Comparison of ENCODE assay signal across 9 mouse cellular contexts in genomic region chr11:54987974-54988373, GRCm38 (mm10). TPM values are rescaled to one million over a fixed set of nuclear protein-coding genes. Genes with fewer than 3 reads are reported as not detected.
DNase-seq lines count a peak whose midpoint lies in the region; TF ChIP-seq lines count a peak whose summit lies in the region.
"Had no signal": no experiment of that assay in that cellular context is flagged by ENCODE, and none has a peak within 500 bp of the region (broad histone marks: within the 10 kb centered on the region; RNA-seq: fewer than 3 reads in every experiment).

No protein-coding gene starts in this region.

- in situ Hi-C loops in ES-E14 (cut with MboI; ENCODE audit: low sequenced_read_pairs in 2 of 2, unreplicated experiment in 2 of 2) = loop anchor here (5.0 to 10.0 kb wide), 2 partner anchors 56 to 103 kb away; no protein-coding TSS in a partner anchor

- H3K36me3 ChIP-seq in ES-E14 (ENCODE audit: control insufficient read depth, insufficient read depth, low read length, poor library complexity, severe bottlenecking) = peaks cover 17% of the 10 kb centered on the region; the same call in 1 of the 2 replicates

- H3K9me3 ChIP-seq in ES-E14 (ENCODE audit: control insufficient read depth, insufficient read depth, low read depth, low read length) = no peaks in the 10 kb centered on the region
- H3K9me3 ChIP-seq: megakaryocyte, embryonic 14.5 days had no signal

- DNase-seq in cerebellum, adult 8-10 months = peak; percentile 28
- no peak for DNase-seq in cerebellum, adult 9-11 months
- peak; percentile 48 to 52 for DNase-seq in layer of hippocampus, postnatal 10 days (ENCODE audit: low spot score in 2 of 2)
- no peak for DNase-seq in layer of hippocampus, adult 8-10 months (ENCODE audit: low spot score in 2 of 2)
- DNase-seq in ES-E14 (ENCODE audit: low read depth, low spot score) = peak; percentile 65
- DNase-seq in kidney, postnatal 4 days = peak; percentile 72 to 73
- DNase-seq in thymus, postnatal 0 days (ENCODE audit: low spot score) = peak; percentile 21
- no peak for DNase-seq in layer of hippocampus, adult 9-10 months (ENCODE audit: low spot score)

- H3K27ac ChIP-seq in ES-E14 (ENCODE audit: insufficient read depth, low read depth, low read length, poor library complexity, severe bottlenecking) = no peak overlapping the region

- no peak overlapping the region for H3K4me3 ChIP-seq in ES-E14 (ENCODE audit: insufficient read depth in 1 of 2, low read depth in 1 of 2, low read length in 2 of 2, poor library complexity in 1 of 2, severe bottlenecking in 1 of 2)
- H3K4me3 ChIP-seq: megakaryocyte, embryonic 14.5 days had no signal

- no peaks in the 10 kb centered on the region for H3K4me1 ChIP-seq in ES-E14 (ENCODE audit: control insufficient read depth in 2 of 2, insufficient read depth in 2 of 2, low read length in 2 of 2, poor library complexity in 1 of 2)

- H3K9ac ChIP-seq in ES-E14 (ENCODE audit: insufficient read depth, low read depth, low read length, poor library complexity, severe bottlenecking) = no peak overlapping the region

TF ChIP-seq in ES-E14, 5 proteins besides CTCF, POLR2A, EP300 and RAD21:
- TF ChIP-seq ZC3H11A (IDR thresholded peaks at IDR 0.05; ENCODE audit: borderline replicate concordance, low read depth, low read length) = peak; percentile 53; the same call in 1 of the 2 replicates
- no peak for TF ChIP-seq CHD2 (IDR thresholded peaks at IDR 0.05; ENCODE audit: low read depth, low read length)
- peak; percentile 97 for TF ChIP-seq ZNF384 (IDR thresholded peaks at IDR 0.05; ENCODE audit: low read depth, low read length)
- TF ChIP-seq HCFC1 (IDR thresholded peaks at IDR 0.05; ENCODE audit: borderline replicate concordance, insufficient read depth, low read length) = no peak
- no peak for TF ChIP-seq MAFK (IDR thresholded peaks at IDR 0.05; ENCODE audit: insufficient read depth, low read depth, low read length)
TF ChIP-seq in ES-E14: peak in this region for 2.

RNA-seq across cellular contexts. Expression of gene Tnip1, which starts 25.3 kb away (rescaled TPM):
- 10 to 100 TPM; 29.0 to 32.2 TPM for total RNA-seq in layer of hippocampus, postnatal 10 days (2021)
- total RNA-seq in layer of hippocampus, adult 8-10 months (2022) = 10 to 100 TPM; 31.4 to 34.3 (median 33.9) TPM
- total RNA-seq in ES-E14 (2012; rRNA removed) = 14.3 and 24.9 TPM in 2 replicates
- polyA plus RNA-seq in thymus, postnatal 0 days (2015; fragmentation: Nextera tagmentation; extraction: Ambion mirVana) = 40.6 and 40.8 TPM in 2 replicates

RNA-seq across cellular contexts. Expression of gene Anxa6, which starts 45.3 kb away (rescaled TPM):
- 10 to 100 TPM; 88.4 to 88.7 TPM for total RNA-seq in layer of hippocampus, postnatal 10 days (2021)
- 10 to 100 TPM; 85.6 to 95.3 (median 89.4) TPM for total RNA-seq in layer of hippocampus, adult 8-10 months (2022)
- 121 and 125 TPM in 2 replicates for total RNA-seq in ES-E14 (2012; rRNA removed)
- polyA plus RNA-seq in thymus, postnatal 0 days (2015; fragmentation: Nextera tagmentation; extraction: Ambion mirVana) = 131 TPM in 2 replicates

Comparison
In these comparisons a context has a peak if more than half of its experiments do, and no peak if none do; other contexts are left out.
1. DNase-seq: peak in cerebellum, adult 8-10 months (single experiment), layer of hippocampus, postnatal 10 days (2 of 2), ES-E14 (single experiment), kidney, postnatal 4 days (2 of 2) and thymus, postnatal 0 days (single experiment); none in cerebellum, adult 9-11 months (single experiment), layer of hippocampus, adult 8-10 months (0 of 2) and layer of hippocampus, adult 9-10 months (single experiment).